Mouse (Mus musculus): Measurements from ENCODE around the gene Mks1. TPM values are rescaled to one million over a fixed set of nuclear protein-coding genes. Genes with fewer than 3 reads are reported as not detected.
"Not testable (repeated sequence)": the region's sequence is repeated elsewhere in the genome, so short reads cannot be mapped to it uniquely, and the experiment has no call there.

Gene Mks1
- polyA plus RNA-seq, 1 experiment from 2014 or later, result 9.3 TPM

DNA sequence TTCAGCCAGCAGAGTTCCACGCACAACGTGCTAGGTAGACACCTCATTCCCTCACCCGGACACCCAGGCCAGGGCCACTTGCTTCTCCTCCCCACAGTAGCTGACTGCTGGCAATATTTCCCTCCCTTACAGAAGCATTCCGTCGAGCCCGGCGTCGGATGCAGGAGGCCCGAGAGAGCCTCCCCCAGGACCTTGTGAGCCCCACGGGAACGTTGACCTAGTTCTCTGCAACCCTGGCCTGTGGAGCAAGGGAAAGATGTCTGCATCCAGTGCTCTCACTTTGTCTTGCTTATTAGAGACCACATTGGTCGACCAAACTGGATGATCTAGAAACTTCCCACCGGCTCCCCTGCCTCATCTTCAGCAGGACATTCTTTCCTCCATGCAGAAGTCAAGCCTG is 9.8 kb downstream of the Mks1 start:
- Histone ChIP-seq H3K9ac (ENCODE audit: low read depth, low read length) (no peak overlapping the region), H3K36me3 (ENCODE audit: control insufficient read depth, insufficient read depth, low read length) (no peaks in the 10 kb centered on the region; the same call in 1 of the 2 replicates), H3K9me3 (ENCODE audit: control insufficient read depth, low read length) (no peaks in the 10 kb centered on the region), H3K4me1 (ENCODE audit: control insufficient read depth, insufficient read depth, low read length) (no peaks in the 10 kb centered on the region), H3K27ac (ENCODE audit: low read length) (no peak overlapping the region), H3K4me3 (ENCODE audit: low read length) (no peak overlapping the region), H3K27me3 (replicated peaks; ENCODE audit: control insufficient read depth, insufficient read depth, low read length) (no peaks in the 10 kb centered on the region), H3K4me2 (ENCODE audit: low read depth, low read length) (no peak overlapping the region)
- 95% methylated on average over 13 of the region's 13 CpGs for WGBS
- ATAC-seq, result no peak

- H3K9me3 ChIP-seq (ENCODE audit: control insufficient read depth, low read length); H3K4me2 ChIP-seq (ENCODE audit: low read depth, low read length); H3K4me3 ChIP-seq (ENCODE audit: low read length); H3K27ac ChIP-seq (ENCODE audit: low read length); H3K9ac ChIP-seq (ENCODE audit: low read depth, low read length); H3K27me3 ChIP-seq (replicated peaks; ENCODE audit: control insufficient read depth, insufficient read depth, low read length); H3K36me3 ChIP-seq (ENCODE audit: control insufficient read depth, insufficient read depth, low read length); ATAC-seq; H3K4me1 ChIP-seq (ENCODE audit: control insufficient read depth, insufficient read depth, low read length): not testable (repeated sequence)
- WGBS, result 89% methylated on average over 1 of the region's 2 CpGs
Observed at GRCm38 (mm10) chr11:87866891-87867290, 13.9 kb downstream of the Mks1 start.

- Histone ChIP-seq H3K4me2 (ENCODE audit: low read depth, low read length) (no peak overlapping the region), H3K36me3 (ENCODE audit: control insufficient read depth, insufficient read depth, low read length) (no peaks in the 10 kb centered on the region), H3K9me3 (ENCODE audit: control insufficient read depth, low read length) (no peaks in the 10 kb centered on the region), H3K27ac (ENCODE audit: low read length) (no peak overlapping the region), H3K4me3 (ENCODE audit: low read length) (no peak overlapping the region), H3K9ac (ENCODE audit: low read depth, low read length) (no peak overlapping the region), H3K27me3 (replicated peaks; ENCODE audit: control insufficient read depth, insufficient read depth, low read length) (no peaks in the 10 kb centered on the region), H3K4me1 (ENCODE audit: control insufficient read depth, insufficient read depth, low read length) (no peaks in the 10 kb centered on the region)
- no peak for ATAC-seq
- WGBS, result 82% methylated on average over 2 of the region's 2 CpGs
Observed at GRCm38 (mm10) chr11:87870096-87870495, 17.1 kb downstream of the Mks1 start.

- Histone ChIP-seq H3K9ac (ENCODE audit: low read depth, low read length) (no peak overlapping the region), H3K27ac (ENCODE audit: low read length) (no peak overlapping the region), H3K4me1 (ENCODE audit: control insufficient read depth, insufficient read depth, low read length) (no peaks in the 10 kb centered on the region), H3K27me3 (replicated peaks; ENCODE audit: control insufficient read depth, insufficient read depth, low read length) (no peaks in the 10 kb centered on the region), H3K4me3 (ENCODE audit: low read length) (no peak overlapping the region), H3K9me3 (ENCODE audit: control insufficient read depth, low read length) (no peaks in the 10 kb centered on the region), H3K4me2 (ENCODE audit: low read depth, low read length) (no peak overlapping the region), H3K36me3 (ENCODE audit: control insufficient read depth, insufficient read depth, low read length) (no peaks in the 10 kb centered on the region)
- whole genome bisulfite sequencing, result 34% methylated on average over 8 of the region's 8 CpGs
- ATAC-seq, result no peak
Observed at GRCm38 (mm10) chr11:87871766-87872165, 18.8 kb downstream of the Mks1 start.

- WGBS, result 83% methylated on average over 6 of the region's 6 CpGs
- Histone ChIP-seq H3K36me3 (ENCODE audit: control insufficient read depth, insufficient read depth, low read length) (no peaks in the 10 kb centered on the region), H3K27ac (ENCODE audit: low read length) (no peak within 1 kb of the TSS), H3K9me3 (ENCODE audit: control insufficient read depth, low read length) (no peaks in the 10 kb centered on the region), H3K4me3 (ENCODE audit: low read length) (no peak within 1 kb of the TSS), H3K4me2 (ENCODE audit: low read depth, low read length) (no peak within 1 kb of the TSS), H3K27me3 (replicated peaks; ENCODE audit: control insufficient read depth, insufficient read depth, low read length) (no peaks in the 10 kb centered on the region), H3K9ac (ENCODE audit: low read depth, low read length) (no peak within 1 kb of the TSS), H3K4me1 (ENCODE audit: control insufficient read depth, insufficient read depth, low read length) (no peaks in the 10 kb centered on the region)
- no peak for ATAC-seq
Observed at GRCm38 (mm10) chr11:87875436-87875835, 22.4 kb downstream of the Mks1 start, which contains the start of gene Epx. Epx (minus strand) TSS chr11:87875536.

GRCm38 (mm10) chr11:87879826-87880225 is 26.8 kb downstream of the Mks1 start:
- H3K36me3 ChIP-seq (ENCODE audit: control insufficient read depth, insufficient read depth, low read length), result no peaks in the 10 kb centered on the region
- H3K27me3 ChIP-seq (replicated peaks; ENCODE audit: control insufficient read depth, insufficient read depth, low read length), result no peaks in the 10 kb centered on the region
- H3K27ac ChIP-seq (ENCODE audit: low read length), result no peak overlapping the region
- H3K4me3 ChIP-seq (ENCODE audit: low read length), result no peak overlapping the region
- peak; percentile 75 for ATAC-seq
- WGBS, result 42% methylated on average over 9 of the region's 9 CpGs
- no peaks in the 10 kb centered on the region for H3K9me3 ChIP-seq (ENCODE audit: control insufficient read depth, low read length)
- H3K4me1 ChIP-seq (ENCODE audit: control insufficient read depth, insufficient read depth, low read length), result no peaks in the 10 kb centered on the region
- H3K4me2 ChIP-seq (ENCODE audit: low read depth, low read length), result no peak overlapping the region
- no peak overlapping the region for H3K9ac ChIP-seq (ENCODE audit: low read depth, low read length)

- no peak for ATAC-seq
- WGBS, result 73% methylated on average over 4 of the region's 4 CpGs
- no peak overlapping the region for H3K4me2 ChIP-seq (ENCODE audit: low read depth, low read length)
- H3K36me3 ChIP-seq (ENCODE audit: control insufficient read depth, insufficient read depth, low read length), result no peaks in the 10 kb centered on the region
- no peaks in the 10 kb centered on the region for H3K27me3 ChIP-seq (replicated peaks; ENCODE audit: control insufficient read depth, insufficient read depth, low read length)
- no peaks in the 10 kb centered on the region for H3K4me1 ChIP-seq (ENCODE audit: control insufficient read depth, insufficient read depth, low read length)
- no peak overlapping the region for H3K9ac ChIP-seq (ENCODE audit: low read depth, low read length)
- no peak overlapping the region for H3K4me3 ChIP-seq (ENCODE audit: low read length)
- no peak overlapping the region for H3K27ac ChIP-seq (ENCODE audit: low read length)
- H3K9me3 ChIP-seq (ENCODE audit: control insufficient read depth, low read length), result no peaks in the 10 kb centered on the region
Observed at GRCm38 (mm10) chr11:87881714-87882113, 28.7 kb downstream of the Mks1 start.

GRCm38 (mm10) chr11:87883493-87883892 is 30.5 kb downstream of the Mks1 start:
- Histone ChIP-seq H3K36me3 (ENCODE audit: control insufficient read depth, insufficient read depth, low read length) (no peaks in the 10 kb centered on the region), H3K9me3 (ENCODE audit: control insufficient read depth, low read length) (no peaks in the 10 kb centered on the region), H3K27ac (ENCODE audit: low read length) (no peak overlapping the region), H3K4me2 (ENCODE audit: low read depth, low read length) (no peak overlapping the region), H3K4me1 (ENCODE audit: control insufficient read depth, insufficient read depth, low read length) (no peaks in the 10 kb centered on the region), H3K9ac (ENCODE audit: low read depth, low read length) (no peak overlapping the region), H3K4me3 (ENCODE audit: low read length) (no peak overlapping the region), H3K27me3 (replicated peaks; ENCODE audit: control insufficient read depth, insufficient read depth, low read length) (no peaks in the 10 kb centered on the region)
- no peak for ATAC-seq
- WGBS, result 40% methylated on average over 5 of the region's 5 CpGs

DNA sequence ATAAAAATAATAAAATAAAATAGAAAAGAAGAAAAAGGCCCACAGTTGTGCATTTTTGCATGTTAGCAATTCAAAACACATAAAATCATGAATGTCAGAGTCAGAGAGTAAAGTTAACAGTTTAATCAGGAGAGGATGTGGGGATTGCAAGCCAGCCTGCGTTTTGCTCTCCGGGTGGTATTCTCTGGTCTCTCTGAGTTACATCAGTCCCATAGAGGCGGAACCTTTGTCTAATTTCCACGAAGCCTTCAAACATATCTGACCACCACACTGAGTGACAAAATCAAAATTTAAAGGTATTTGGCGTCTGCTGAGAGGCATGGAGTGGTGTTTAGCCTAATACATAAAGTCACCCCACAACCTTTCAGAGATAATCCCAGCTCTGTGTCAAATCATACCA is 31.8 kb downstream of the Mks1 start:
- H3K36me3 ChIP-seq (ENCODE audit: control insufficient read depth, insufficient read depth, low read length), result no peaks in the 10 kb centered on the region
- no peak overlapping the region for H3K4me2 ChIP-seq (ENCODE audit: low read depth, low read length)
- no peaks in the 10 kb centered on the region for H3K27me3 ChIP-seq (replicated peaks; ENCODE audit: control insufficient read depth, insufficient read depth, low read length)
- no peaks in the 10 kb centered on the region for H3K9me3 ChIP-seq (ENCODE audit: control insufficient read depth, low read length)
- ATAC-seq, result no peak
- 77% methylated on average over 5 of the region's 5 CpGs for WGBS
- no peak overlapping the region for H3K4me3 ChIP-seq (ENCODE audit: low read length)
- H3K27ac ChIP-seq (ENCODE audit: low read length), result no peak overlapping the region
- H3K4me1 ChIP-seq (ENCODE audit: control insufficient read depth, insufficient read depth, low read length), result no peaks in the 10 kb centered on the region
- H3K9ac ChIP-seq (ENCODE audit: low read depth, low read length), result no peak overlapping the region

GRCm38 (mm10) chr11:87892168-87892567 is 39.2 kb downstream of the Mks1 start, which contains the start of gene Olfr462:
Olfr462 (minus strand) TSS chr11:87892268.
- no peaks in the 10 kb centered on the region for H3K27me3 ChIP-seq (replicated peaks; ENCODE audit: control insufficient read depth, insufficient read depth, low read length)

More at GRCm38 (mm10) chr11:87892168-87892567, 39.2 kb downstream of the Mks1 start, which contains the start of gene Olfr462:
- WGBS, result 90% methylated on average over 6 of the region's 6 CpGs
- H3K9ac ChIP-seq (ENCODE audit: low read depth, low read length), result no peak within 1 kb of the TSS
- H3K4me3 ChIP-seq (ENCODE audit: low read length), result no peak within 1 kb of the TSS
- H3K36me3 ChIP-seq (ENCODE audit: control insufficient read depth, insufficient read depth, low read length), result no peaks in the 10 kb centered on the region
- no peak within 1 kb of the TSS for H3K27ac ChIP-seq (ENCODE audit: low read length)
- no peaks in the 10 kb centered on the region for H3K9me3 ChIP-seq (ENCODE audit: control insufficient read depth, low read length)
- no peak within 1 kb of the TSS for H3K4me2 ChIP-seq (ENCODE audit: low read depth, low read length)
- H3K4me1 ChIP-seq (ENCODE audit: control insufficient read depth, insufficient read depth, low read length), result no peaks in the 10 kb centered on the region
- ATAC-seq, result no peak
